Mouse (Mus musculus): ENCODE data around the gene Mia3. TPM values are rescaled to one million over a fixed set of nuclear protein-coding genes. Genes with fewer than 3 reads are reported as not detected.
"Not testable (repeated sequence)": the region's sequence is repeated elsewhere in the genome, so short reads cannot be mapped to it uniquely, and the experiment has no call there.

Mia3 gene
- 100 to 1,000 TPM; 208 to 241 (median 233) TPM for total RNA-seq (2022)

DNA sequence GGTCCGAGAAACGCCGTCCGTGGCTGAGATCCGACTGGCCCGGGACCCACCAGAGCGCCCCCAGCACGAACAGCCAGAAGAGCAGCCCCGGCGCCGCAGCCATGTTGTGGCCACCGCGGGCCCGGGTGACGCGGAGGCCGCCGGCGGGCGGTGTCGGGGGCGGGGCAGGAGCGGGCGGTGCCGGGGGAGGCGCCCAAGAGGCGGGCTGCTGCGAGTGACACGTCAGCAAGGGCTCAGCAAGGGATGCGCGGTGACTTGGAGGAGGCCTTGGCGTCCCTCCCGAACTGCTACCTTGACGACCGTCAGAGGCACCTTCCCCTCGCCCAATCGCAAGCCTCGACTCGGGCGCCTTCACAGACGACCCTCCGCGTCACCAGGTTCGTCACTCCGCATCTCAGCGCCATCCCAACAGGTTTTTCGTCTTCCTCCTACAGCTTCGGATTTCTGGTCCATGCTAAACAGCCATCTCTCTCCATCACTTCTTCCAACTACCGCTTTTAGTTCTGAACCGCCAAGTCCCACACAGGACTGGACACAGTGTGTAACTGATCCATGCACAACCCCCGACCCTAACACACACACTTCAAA lies at the start of gene Mia3:
TSS of gene Mia3 (minus strand) at position 127 of the 588 bp plus-strand sequence.
- DNase-seq (ENCODE audit: low spot score in 2 of 2) = peak; percentile 83 to 98

DNA sequence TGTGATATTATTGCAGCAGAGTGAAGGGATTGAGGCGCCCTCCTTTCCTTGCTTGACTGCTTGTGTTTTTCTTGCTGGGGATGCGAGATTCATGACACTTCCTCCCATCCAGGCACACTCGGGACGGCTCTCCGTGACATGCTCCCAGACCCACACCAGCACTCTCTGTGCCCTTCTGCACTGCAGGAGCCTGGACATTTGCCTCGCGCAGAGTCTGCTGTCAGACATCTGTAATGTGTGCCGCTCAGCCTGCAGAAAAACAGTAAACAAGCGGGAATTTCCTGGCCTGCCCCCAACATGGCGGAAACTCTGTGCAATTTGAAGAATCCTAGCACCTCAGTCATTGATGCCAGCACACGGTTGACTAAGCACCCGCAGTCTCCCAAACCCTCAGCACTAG lies 48.5 kb upstream of the Mia3 start, which contains the start of gene Hhipl2:
TSS of gene Hhipl2 (plus strand) at position 343 of the 400 bp plus-strand sequence.
- DNase-seq (ENCODE audit: low spot score in 2 of 2) = no peak

DNA sequence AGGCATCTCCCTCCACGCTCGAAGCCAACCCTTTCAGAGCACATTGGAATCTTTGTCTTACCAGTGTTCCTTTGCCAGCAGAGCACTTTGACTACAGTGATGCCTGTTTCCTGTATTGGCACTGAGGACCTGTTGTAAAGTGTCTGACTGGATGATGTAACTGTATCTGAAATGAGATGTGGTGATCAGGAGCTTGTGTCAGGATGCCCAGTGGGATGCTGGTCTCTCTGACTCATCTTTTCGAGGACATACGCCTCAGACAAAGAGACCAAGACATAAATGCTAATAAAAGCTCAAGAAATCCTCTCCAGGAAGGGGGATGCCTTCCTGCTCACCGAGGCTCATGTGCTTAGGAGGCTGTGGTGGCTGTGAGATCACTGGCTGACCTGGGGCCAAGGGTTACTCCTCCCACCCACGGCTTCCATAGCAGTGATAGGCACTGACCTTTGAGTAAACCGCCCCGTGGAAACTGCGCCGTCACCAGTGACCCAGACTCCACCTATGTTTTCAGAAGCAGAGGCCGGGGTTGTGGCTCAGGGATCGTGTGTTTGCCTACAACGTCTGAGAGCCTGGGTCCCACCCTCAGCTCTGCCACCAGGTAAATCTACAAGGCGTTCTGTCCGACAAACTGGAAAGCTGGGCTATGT lies 44.9 kb upstream of the Mia3 start:
- DNase-seq (ENCODE audit: low spot score in 2 of 2) = no peak

DNA sequence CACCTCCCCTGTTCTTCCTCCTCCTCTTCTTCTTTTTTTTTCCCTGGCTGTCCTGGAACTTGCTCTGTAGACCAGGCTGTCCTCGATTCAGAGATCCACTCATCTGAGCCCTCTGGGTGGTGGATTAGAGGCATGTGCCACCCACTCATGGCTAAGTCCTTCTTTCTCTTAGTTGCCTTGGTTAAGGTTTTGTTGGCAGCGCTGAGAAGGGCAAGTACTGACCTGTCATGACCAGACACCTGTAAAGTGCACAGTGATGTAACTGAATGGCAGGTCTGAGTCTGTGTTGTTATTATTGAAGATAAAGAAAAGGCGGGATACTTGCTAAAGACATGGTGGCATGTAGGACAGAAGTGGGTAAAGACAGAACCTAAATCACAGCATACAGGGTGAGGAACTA lies 34.0 kb upstream of the Mia3 start:
- DNase-seq (ENCODE audit: low spot score in 2 of 2) = no peak

DNA sequence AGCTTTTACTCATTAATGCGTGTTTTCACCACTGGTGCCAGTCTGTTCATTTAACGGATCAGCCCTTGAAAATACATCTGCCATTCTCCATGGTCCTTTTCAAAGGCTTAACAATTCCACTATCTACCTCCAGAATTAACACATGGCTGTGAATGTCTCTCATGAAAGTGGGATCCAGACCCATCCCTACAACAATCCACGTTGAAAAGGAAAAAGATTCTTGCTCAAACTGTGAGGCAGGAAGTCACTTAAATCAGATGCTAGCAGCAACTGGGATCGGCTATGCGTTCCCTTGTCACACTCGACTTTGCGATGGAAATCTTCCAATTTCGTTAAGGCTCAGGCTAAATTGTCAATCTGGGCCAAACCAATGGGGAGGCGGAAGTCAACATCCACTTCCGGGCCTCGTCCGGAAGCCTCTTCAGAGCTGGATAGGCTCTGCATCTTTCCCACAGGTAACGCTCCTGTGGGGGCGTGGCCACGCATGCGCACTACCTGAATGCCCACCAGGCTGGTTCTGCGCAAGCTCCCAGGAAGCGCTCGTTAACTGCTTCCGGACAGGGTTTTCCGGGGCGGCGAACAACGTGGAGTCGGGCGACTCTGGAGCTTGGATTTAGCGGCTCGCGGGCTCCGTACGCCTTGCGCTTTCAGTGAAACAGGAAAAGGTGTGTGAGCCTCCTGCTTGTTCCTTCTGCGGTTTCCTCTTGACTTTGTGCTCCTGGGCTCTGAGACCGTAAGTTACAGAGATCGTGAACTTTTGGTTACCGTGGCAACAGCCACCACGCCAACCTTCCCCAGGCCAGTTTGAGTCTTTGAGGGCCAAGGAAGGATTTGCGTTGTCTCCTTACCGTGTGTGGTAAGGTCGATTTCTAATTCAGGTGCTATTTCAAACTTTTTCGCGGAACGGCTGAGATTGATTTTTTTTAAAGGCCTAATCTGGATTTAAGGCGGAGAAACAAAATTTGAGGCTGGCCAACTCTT lies 19.4 kb upstream of the Mia3 start, which contains the start of gene Taf1a:
TSS of gene Taf1a (plus strand) at position 556 of the 981 bp plus-strand sequence.
- peak; percentile 75 to 92 for DNase-seq (ENCODE audit: low spot score in 2 of 2)

DNA sequence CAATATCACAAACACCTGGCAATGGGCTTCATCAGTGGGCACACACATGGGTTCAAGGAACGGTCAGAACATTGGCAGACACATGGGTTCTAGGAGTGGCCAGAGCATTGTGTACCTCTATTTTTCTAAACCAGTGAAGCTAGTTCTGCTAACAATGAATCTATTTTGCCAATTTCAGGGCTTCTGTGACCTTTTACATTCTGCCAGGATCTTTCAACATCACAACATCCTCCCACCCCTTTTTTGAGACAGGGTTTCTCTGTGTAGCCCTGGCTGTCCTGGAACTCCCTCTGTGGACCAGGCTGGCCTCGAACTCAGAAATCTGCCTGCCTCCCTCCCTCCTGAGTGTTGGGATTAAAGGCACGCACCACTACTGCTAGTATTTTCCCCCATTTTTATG lies 18.1 kb upstream of the Mia3 start:
- DNase-seq (ENCODE audit: low spot score in 2 of 2) = not testable (repeated sequence)

DNA sequence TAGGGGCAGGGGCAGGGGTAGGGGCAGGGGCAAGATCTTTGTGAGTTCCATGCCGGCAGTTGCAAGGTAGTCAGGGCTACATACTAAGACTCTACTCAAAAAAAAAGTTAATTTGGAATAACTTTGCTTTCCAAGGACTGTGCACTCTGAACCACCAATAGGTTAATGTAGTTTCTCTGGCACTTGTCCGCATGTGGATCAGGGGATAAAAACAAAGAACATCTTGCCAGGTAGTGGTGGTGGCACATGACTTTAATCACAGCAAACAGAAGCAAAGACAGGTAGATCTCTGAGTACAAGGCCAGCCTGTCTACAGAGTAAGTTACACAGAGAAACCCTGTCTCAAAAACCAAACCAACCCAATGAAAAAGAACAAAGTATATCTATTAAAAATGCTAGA lies 13.3 kb upstream of the Mia3 start:
- DNase-seq (ENCODE audit: low spot score in 2 of 2) = no peak

DNA sequence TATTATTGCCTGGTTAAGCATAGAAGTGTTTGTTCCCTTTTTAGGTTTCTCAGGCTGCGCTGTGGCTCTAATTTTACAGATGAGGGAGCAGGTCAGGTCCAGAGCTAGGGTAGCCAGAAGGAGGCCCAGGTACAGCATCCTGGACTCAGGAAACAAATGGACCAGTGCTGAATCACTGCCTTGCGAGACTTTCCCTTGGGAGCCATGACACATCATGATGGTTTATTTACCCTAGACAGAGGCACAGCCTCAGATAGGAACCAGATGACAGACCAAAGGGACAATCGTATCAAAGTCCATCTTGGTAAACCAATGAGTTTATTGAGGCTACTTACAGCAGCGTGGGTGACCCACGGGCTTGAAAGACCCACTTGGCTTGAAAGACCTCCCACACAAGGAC lies 12.5 kb upstream of the Mia3 start:
- no peak for DNase-seq (ENCODE audit: low spot score in 2 of 2)

DNA sequence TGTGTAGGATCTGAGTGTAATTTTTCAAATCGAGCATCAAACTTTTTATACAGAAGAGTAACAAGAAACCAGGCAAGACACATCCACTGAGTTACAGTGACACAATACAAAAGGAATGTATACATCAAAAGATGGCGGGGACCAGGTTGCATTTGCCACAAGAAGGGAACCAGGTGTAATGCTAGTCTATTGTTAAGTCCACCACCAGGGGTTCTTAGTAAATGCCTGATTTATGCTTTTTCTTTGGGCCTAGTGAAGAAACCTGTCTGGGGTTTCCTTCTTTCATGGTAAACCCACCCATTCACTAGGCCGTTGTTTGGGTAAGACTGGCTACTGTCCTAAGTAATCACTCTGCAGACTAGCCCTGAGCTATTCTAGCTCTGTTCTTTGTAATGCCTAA lies 10.0 kb upstream of the Mia3 start:
- DNase-seq (ENCODE audit: low spot score in 2 of 2) = not testable (repeated sequence)

DNA sequence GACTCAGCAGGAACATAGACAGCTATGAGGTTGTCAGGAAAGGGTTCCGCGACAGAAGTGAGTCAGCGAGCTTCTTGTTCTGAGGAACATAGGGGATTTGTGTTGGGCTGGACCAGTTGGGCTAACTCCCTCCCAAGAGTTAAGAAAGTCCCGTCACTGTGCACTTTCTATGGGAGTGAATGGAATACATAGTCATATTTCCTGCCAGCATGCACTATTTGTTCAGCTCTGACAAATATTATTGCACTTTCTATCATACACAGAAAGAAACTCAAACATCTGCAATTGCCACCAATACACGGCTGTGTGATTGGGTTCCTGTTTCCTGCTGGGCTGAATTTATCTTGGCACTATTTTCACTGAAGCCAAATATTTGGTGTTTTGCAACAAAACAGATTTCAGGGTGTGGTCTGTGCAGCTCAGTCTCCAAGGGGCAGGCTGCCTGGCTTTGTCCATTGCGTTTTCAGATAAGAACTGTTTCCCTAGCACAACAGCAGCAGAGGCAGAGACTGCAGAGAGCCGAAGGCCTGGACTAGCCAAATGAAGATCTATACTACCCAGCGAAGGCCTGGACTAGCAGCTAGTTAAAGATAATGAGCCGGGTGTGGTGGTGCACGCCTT lies 9.1 kb upstream of the Mia3 start:
- no peak for DNase-seq (ENCODE audit: low spot score in 2 of 2)

DNA sequence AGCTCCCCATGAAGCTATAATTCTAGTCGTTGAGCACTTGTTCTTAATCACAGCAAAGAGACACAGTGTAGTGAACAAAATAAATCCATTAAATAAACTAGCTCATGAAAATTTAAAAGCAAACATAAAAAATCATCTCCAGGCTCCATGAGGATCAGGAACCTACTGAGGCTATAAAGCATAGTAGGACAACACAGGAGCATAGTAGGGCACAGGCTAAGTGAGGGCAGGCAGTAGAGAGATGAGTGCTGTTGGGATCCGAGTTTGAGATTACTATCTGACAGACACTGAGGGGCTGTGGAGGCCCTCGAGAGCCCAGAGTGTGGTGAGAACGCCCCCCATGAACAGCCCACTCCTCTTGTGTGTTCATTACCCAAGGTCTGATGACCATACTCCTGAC lies 7.7 kb upstream of the Mia3 start:
- DNase-seq (ENCODE audit: low spot score in 2 of 2) = no peak

DNA sequence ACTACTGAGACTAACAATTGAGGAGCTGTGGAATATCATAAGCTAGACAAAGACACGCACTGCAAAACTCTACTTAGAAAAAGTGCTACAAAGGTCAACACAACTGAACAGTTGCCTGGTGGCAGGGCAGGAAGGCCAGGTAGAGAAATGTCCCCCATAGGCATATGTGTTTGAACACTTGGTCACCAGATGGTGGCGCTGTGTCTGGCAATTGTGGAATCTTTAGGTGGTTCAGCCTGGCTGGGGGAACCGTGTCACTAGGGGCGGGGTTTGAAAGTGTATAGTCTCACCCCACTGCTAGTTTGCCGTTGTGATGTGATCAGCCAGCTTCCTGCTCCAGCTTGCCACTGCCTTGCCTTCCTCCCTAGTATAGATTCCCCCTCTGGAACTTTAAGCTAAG lies 5.4 kb upstream of the Mia3 start:
- DNase-seq (ENCODE audit: low spot score in 2 of 2) = no peak

DNA sequence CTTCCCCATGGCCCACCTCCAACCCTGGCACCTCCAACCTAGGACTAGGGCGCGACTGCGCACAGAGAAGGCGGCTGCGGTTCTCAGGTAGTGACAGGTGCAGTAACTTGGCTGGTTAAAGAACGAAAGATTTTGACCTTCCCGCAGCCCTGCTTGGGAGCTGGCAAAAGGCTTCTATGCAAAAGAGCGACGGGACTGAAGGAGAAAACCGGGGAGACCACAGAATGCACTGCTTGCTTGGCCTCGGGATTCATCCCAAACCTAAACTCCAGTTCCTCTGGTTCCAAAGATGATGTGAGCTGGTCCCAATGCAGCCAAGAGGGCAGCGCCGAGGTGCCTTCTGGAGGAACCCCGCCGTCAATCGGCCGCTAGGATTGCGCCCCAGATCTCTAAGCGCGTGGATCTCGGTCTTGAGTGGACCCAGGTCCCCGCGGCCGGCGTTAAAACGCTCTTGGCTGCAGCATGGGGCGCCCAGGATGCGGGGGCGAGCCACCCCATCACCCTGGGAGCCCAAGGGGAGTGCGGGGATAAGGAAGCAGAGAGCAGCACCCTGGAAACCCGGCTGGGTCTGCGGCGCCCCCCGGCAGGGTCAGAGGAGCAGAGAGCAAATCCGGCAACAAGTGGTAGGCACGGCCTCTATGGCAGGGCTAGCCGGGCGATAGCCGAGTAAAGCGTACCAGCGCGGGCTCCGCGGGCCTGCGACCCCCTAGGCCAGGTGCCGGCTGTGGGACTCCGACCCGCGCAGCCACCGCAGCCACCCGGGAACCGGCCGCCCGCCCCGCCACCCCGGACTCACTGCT lies 552 bp downstream of the Mia3 start:
- peak; percentile 29 to 36 for DNase-seq (ENCODE audit: low spot score in 2 of 2)

DNA sequence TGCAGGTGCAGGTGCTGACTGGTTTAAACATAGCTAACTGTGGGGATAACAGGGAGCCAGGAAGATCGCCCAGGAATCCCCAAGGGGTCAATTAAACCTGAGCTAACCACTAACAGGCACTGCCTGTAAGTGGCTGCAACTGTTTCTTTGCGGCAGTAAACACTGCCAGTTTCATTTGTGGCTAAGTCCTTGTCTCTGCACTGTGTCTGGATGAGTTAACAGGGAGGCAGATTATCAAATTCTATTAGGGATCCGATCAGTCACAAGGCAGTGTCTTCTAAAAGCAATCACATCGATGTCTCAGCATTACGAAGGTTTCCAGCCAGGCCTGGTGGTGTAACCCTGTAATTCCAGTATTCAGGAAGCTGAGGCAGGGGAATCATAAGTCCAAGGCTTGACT lies 3.0 kb downstream of the Mia3 start:
- DNase-seq (ENCODE audit: low spot score in 2 of 2) = no peak

DNA sequence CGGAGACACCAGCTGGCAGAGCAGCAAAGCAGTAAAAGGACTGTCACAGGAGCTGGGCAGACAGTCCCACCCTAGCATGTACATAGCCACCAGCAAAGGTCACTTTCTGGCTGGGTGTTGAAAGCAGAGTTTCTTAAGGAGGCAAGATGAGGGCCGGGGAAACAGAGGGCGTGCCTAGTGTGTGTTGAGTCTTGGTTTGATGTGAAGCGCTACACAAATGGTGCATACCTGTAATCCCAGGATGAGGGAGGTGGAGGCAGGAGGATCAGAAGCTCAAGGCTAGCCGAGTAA lies 5.8 kb downstream of the Mia3 start:
- DNase-seq (ENCODE audit: low spot score in 2 of 2) = no peak

DNA sequence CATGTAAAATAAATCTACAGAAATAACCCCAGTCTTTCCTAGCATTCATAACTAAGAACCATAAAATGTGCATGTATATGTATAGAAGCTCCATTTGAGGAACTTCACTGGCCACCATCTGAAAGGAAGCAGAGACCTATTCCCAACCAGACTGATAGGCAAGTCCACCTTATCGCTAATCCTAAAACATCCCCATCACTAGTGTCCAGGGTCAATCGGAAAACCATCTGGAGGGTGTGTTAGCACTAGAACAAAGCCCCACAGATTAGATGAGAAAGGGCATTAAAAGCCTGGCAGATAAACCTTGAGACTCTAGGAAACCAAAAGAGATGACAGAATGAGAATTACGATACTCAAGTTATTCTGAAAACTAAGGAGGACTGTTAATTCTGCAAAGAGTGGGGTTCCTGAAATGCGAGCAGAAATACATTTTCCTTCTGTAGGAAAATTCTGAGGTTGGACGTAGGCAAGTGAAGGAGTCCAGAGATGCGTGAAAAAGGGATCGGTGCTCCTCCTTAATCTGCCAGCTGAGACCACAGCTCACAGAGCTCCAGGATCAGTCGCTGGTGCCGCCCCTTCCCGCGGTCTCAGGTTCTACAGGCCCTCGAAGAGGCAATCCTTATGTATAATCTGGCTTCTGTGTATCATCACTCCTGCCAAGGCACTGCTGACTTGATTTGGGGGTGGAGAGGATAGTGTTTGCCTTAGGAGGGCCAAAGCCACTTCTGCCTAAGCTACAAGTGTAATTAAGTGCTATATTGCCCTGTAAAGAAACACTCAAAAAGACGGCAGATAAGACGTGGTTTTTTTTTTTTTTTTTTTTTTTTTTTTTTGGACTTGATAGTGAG lies 6.4 kb downstream of the Mia3 start:
- no peak for DNase-seq (ENCODE audit: low spot score in 2 of 2)

DNA sequence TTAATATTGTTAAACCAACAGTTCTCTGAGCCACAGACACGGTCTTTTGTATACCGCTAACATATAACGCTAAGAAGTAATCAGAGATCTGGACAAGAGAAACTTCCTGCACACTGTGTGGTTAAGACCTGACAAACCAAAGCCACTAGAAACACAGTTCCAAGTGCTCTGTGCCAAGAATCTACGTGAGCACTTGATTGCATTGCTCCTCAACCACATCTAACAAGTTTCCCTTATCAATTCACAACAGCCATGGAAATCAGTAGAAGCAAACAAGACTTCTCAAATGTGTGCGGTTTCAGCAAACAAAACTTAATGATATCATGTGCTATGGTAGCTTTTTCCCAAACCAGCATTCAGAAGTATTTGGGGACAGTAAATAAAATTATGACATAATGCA lies 7.1 kb downstream of the Mia3 start:
- DNase-seq (ENCODE audit: low spot score in 2 of 2) = no peak

DNA sequence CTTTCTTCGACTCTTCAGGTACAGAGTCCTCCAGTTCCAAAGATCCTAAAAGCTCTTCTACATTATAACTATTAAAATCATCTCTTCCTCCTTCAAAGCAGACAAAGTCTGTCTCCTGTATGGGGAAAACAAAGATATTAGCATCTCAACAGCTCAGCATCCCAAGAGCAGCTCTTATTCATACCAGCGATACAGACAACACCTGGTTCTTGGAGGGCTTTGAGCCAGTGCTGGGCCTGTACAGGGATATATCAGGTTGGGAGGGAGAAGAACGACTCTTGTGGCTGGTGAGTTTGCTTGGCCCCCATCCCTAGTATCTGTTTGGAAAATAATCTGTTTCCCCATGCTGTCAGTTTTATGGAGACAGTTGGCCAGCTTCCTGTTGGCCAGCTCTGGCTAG lies 10.5 kb downstream of the Mia3 start:
- no peak for DNase-seq (ENCODE audit: low spot score in 2 of 2)

DNA sequence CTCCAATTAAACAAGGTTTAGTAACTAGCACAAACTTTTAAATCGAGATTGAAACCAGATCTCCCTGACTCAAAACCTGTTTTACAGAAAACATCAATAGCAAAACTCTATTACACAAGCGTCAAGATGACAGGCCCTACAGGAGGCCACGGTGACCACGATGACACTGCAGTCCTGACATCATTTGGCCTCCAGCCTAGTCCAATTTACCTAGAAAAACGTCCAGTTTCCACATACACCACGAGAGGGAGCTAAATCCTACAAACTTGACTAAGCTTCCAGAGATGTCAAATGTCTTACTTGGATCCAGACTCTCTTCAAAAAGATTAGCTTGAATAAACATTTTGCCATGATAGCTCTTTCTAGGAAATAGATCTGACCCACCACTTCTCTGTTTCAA lies 19.5 kb downstream of the Mia3 start:
- DNase-seq (ENCODE audit: low spot score in 2 of 2) = no peak

DNA sequence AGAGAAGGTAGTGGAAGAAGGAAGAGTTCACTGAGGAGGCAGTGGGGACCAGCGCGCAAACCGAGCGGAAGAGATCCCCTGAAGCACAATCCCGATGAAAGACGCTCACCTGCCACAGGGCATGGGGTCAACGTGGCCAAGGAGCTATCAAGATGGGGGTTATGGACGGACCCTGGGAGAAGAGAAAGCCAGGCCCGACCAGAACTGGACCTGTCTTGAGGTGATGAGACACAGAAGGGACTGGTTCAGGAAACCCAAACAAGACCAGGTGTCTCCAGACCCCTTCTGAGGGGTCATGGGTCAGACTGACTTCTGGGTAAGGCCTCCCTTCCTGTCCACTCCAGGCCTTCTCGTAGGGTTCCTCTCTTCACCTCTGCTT lies 23.5 kb downstream of the Mia3 start:
- DNase-seq (ENCODE audit: low spot score in 2 of 2) = no peak

Measured in left cerebral cortex, adult 8-10 months (tissue).